Mouse (Mus musculus): ENCODE results near the gene Dnal4. TPM values are rescaled to one million over a fixed set of nuclear protein-coding genes. Genes with fewer than 3 reads are reported as not detected.

Gene Dnal4
- polyA plus RNA-seq, 1 experiment from 2014 or later, result 44.5 TPM

GRCm38 (mm10) chr15:79770629-79771240 is 6.9 kb downstream of the Dnal4 start:
- ATAC-seq, result no peak
- no peaks in the 10 kb centered on the region for H3K27me3 ChIP-seq (replicated peaks)
- WGBS, result 73% methylated on average over 21 of the region's 21 CpGs
- H3K4me3 ChIP-seq (replicated peaks), result no peak overlapping the region
- no peaks in the 10 kb centered on the region for H3K9me3 ChIP-seq
- H3K4me1 ChIP-seq (replicated peaks), result peaks cover 16% of the 10 kb centered on the region
- H3K4me2 ChIP-seq (replicated peaks), result no peak overlapping the region
- no peak overlapping the region for H3K27ac ChIP-seq
- no peaks in the 10 kb centered on the region for H3K36me3 ChIP-seq
- H3K9ac ChIP-seq, result no peak overlapping the region

GRCm38 (mm10) chr15:79768302-79768701 is 9.3 kb downstream of the Dnal4 start:
- H3K36me3 ChIP-seq, result peaks cover 6% of the 10 kb centered on the region; the same call in 1 of the 2 replicates
- no peaks in the 10 kb centered on the region for H3K27me3 ChIP-seq (replicated peaks)
- 70% methylated on average over 6 of the region's 6 CpGs for WGBS
- H3K4me2 ChIP-seq (replicated peaks), result no peak overlapping the region
- H3K27ac ChIP-seq, result no peak overlapping the region
- no peak for ATAC-seq
- H3K9me3 ChIP-seq, result no peaks in the 10 kb centered on the region
- H3K4me3 ChIP-seq (replicated peaks), result no peak overlapping the region
- H3K4me1 ChIP-seq (replicated peaks), result peaks cover 13% of the 10 kb centered on the region
- H3K9ac ChIP-seq, result no peak overlapping the region

DNA sequence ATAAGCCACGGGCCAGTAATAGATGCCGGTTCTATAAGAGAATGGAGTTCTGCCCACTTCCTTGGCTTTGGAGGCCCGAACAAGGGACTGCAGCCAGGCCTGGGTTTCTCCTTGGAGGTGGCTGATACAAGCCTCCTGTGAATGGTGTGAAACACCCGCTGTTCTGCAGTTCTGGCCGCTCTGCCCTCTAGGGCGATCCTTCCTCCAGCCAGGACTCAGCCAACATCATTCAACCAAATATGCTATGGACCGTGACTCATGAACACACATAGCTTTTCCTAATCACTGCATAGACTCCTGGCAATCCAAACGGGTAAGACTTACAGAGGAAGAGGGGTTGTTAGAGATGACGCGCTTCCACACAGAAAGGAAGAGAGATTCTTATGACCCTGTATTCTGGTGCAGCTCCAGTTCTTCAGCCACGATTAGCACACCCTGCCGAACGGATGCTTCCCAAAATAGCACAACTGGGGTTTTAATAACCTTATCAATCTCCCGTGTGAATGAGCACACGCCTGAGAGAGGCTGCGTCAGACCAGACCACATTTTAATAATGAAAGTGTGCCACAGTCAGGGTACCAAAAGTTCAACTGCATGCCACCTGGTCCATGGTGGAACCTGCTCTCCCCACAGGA is 10.2 kb downstream of the Dnal4 start:
- H3K4me2 ChIP-seq (replicated peaks), result no peak overlapping the region
- H3K27ac ChIP-seq, result no peak overlapping the region
- H3K36me3 ChIP-seq, result peaks cover 6% of the 10 kb centered on the region; the same call in 1 of the 2 replicates
- 0 out of 2 replicates have a peak, but pooled peaks cover 10% of the 10 kb centered on the region for H3K4me1 ChIP-seq (replicated peaks)
- WGBS, result 82% methylated on average over 16 of the region's 16 CpGs
- no peak overlapping the region for H3K4me3 ChIP-seq (replicated peaks)
- H3K9me3 ChIP-seq, result no peaks in the 10 kb centered on the region
- H3K9ac ChIP-seq, result no peak overlapping the region
- H3K27me3 ChIP-seq (replicated peaks), result no peaks in the 10 kb centered on the region
- ATAC-seq, result no peak

DNA sequence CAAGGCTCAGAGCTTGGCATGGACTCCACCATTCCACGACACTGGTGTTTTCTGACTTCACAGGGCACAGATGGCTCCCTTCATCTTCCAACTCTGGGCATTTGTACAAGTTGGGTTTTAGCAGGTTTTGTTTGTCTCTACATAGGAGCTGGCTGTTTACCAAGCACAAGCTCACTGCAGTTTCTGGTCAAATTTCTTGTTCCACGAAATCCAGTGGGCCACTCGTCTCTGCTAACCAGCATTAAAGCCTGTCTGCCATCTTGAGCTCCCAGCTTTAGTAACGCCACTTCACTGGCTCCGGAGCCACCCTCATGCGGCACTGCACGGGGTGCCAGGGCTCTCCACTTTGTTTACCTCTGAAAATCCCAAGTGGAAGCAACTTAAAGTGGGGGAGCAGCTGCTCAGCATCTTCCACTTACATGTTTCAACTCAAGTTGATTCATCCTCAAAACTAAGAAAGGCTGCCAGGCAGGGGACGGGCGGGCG is 11.0 kb downstream of the Dnal4 start:
- Histone ChIP-seq H3K36me3 (peaks cover 6% of the 10 kb centered on the region; the same call in 1 of the 2 replicates), H3K9ac (no peak overlapping the region), H3K4me3 (replicated peaks) (no peak overlapping the region), H3K27me3 (replicated peaks) (no peaks in the 10 kb centered on the region), H3K9me3 (no peaks in the 10 kb centered on the region), H3K4me1 (replicated peaks) (0 out of 2 replicates have a peak, but pooled peaks cover 10% of the 10 kb centered on the region), H3K4me2 (replicated peaks) (no peak overlapping the region), H3K27ac (no peak overlapping the region)
- ATAC-seq, result no peak
- WGBS, result 77% methylated on average over 10 of the region's 10 CpGs

DNA sequence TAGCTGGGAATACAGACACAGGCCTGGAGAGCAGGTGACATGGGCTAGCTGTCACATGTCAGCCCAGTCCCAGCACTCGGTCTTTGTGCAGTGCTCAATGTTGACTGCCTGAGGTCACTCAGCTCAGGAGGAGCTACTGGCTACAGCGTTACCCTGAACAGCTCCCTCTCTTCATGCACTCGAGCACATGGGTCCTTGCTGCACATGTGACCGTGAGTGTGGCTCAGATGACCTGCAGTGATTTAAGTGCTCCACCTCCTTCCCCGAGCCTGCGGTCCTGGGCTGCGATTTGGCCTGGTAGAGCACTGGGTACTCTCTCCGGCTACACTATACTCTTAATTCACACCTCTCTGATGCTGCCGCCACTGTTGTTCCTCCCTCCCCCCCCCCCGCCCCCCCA is 11.5 kb downstream of the Dnal4 start:
- Histone ChIP-seq H3K27ac (no peak overlapping the region), H3K9me3 (no peaks in the 10 kb centered on the region), H3K4me3 (replicated peaks) (no peak overlapping the region), H3K4me2 (replicated peaks) (no peak overlapping the region), H3K27me3 (replicated peaks) (no peaks in the 10 kb centered on the region), H3K36me3 (peaks cover 6% of the 10 kb centered on the region; the same call in 1 of the 2 replicates), H3K9ac (no peak overlapping the region), H3K4me1 (replicated peaks) (0 out of 2 replicates have a peak, but pooled peaks cover 8% of the 10 kb centered on the region)
- ATAC-seq, result no peak
- WGBS, result 64% methylated on average over 9 of the region's 10 CpGs

DNA sequence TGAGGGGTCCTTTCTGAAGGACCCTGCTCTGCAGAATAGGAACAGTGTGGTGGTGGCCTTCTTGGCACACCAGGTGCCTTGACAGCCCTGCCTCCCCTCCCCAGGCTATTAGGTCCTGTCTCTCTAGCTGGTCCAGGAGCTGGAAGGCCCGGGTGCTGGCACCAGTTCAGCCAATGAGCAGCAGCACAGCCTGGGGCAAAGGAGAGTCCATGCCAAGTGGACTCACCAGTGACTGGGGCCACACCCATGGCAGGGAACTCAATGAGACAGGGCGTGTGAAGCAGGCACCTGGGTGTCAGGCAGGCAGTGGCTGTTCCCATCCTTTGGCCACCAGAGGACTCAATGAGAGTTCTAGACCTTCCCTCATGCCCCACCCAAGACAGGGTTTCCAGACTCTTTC is 12.3 kb downstream of the Dnal4 start:
- Histone ChIP-seq H3K4me1 (replicated peaks) (0 out of 2 replicates have a peak, but pooled peaks cover 2% of the 10 kb centered on the region), H3K9me3 (no peaks in the 10 kb centered on the region), H3K27me3 (replicated peaks) (no peaks in the 10 kb centered on the region), H3K9ac (no peak overlapping the region), H3K4me2 (replicated peaks) (no peak overlapping the region), H3K4me3 (replicated peaks) (no peak overlapping the region), H3K27ac (no peak overlapping the region), H3K36me3 (peaks cover 6% of the 10 kb centered on the region; the same call in 1 of the 2 replicates)
- ATAC-seq, result no peak
- 73% methylated on average over 2 of the region's 2 CpGs for WGBS

DNA sequence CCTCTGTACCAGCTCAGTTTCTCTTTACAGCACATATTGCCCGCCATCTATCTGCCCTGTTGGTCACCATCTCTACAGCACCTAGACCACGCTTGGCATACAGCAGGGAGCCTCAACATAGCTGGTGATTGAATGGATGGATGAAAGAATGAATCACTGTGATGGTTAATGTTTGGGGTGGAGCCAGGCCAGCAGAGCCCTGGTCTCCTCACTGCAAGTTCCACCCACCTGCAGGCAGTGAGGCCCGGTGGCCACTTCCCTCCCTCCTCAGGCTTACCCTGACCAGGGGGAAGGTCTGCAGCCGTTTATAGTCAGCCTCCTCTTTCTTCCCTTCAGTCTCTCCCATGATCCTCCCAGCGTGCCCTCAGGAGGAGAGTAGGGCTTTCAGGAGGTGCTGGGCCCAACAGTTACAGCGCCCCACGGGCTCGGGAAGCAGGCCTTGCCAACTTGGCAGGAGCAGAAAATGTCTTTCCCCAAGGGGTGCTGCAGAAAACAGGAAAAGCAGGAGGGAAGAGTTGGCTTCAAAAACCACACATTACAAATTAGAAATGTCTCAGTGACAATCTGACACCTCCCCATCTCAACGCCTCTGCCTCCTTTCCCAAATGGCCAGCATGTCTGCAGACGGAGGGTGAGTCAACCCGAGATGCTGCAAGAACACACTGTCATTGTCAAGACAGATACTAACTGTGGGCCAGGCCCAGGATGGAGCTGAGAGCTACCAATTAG is 12.9 kb downstream of the Dnal4 start:
- H3K9ac ChIP-seq, result no peak overlapping the region
- H3K36me3 ChIP-seq, result peaks cover 6% of the 10 kb centered on the region; the same call in 1 of the 2 replicates
- no peak overlapping the region for H3K4me2 ChIP-seq (replicated peaks)
- H3K27me3 ChIP-seq (replicated peaks), result no peaks in the 10 kb centered on the region
- 87% methylated on average over 11 of the region's 11 CpGs for WGBS
- H3K9me3 ChIP-seq, result no peaks in the 10 kb centered on the region
- H3K4me3 ChIP-seq (replicated peaks), result no peak overlapping the region
- ATAC-seq, result no peak
- 0 out of 2 replicates have a peak, but pooled peaks cover 2% of the 10 kb centered on the region for H3K4me1 ChIP-seq (replicated peaks)
- H3K27ac ChIP-seq, result no peak overlapping the region

DNA sequence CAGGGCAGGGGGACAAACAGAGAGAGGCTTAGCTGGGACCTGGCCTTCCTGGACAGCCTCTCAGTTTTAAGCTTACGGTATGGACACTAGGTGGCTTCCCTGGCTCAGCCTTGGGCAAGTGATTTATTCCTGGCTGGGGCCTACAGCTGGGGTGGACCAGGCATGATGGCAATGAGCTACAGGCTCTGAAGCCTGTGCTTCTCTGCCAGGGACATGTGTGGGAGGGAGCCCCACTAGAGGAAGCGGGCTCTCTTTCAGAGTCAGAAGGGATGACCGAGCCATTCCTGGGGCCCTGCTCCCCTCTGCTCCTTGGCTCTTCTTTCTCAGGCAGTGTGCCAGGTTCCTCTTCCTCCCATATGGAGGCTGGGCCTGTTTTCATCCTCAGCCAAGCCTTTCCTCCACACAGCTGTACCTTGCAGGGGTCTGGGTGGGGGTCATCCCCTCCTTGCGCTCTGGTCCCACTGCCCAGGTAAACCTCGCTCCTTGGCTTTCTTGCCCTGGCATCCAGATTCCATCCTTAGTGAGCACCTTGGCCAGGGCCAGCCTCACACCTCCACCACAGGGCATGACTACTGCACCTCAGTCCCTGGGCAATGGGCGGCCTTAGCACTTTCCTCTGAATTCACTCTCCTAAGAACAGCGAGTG is 13.9 kb downstream of the Dnal4 start:
- Histone ChIP-seq H3K4me1 (replicated peaks) (0 out of 2 replicates have a peak, but pooled peaks cover 2% of the 10 kb centered on the region), H3K9me3 (no peaks in the 10 kb centered on the region), H3K4me2 (replicated peaks) (no peak overlapping the region), H3K4me3 (replicated peaks) (no peak overlapping the region), H3K27me3 (replicated peaks) (no peaks in the 10 kb centered on the region), H3K36me3 (peaks cover 6% of the 10 kb centered on the region; the same call in 1 of the 2 replicates), H3K9ac (no peak overlapping the region), H3K27ac (no peak overlapping the region)
- ATAC-seq, result no peak
- 81% methylated on average over 7 of the region's 7 CpGs for WGBS

DNA sequence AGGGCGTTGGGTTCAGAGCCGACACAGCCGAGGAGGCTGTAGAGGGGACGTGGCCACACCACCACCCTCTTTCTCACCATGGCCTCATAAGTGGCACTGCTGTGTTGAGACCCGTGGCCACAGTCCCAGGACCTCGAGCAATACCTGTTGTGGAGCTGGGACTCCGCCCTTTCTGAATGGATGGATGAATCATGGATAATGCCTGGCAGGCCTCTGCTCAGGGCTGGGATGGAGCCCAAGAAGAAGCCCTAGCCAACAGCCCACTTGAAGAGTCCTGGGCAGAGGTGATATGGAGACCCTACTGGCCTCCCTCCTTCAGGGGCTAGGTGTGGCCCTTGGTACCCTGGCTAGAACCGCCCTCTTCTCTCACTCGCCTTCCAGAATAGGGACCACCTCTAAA is 14.6 kb downstream of the Dnal4 start:
- H3K4me2 ChIP-seq (replicated peaks), result no peak overlapping the region
- H3K9ac ChIP-seq, result no peak overlapping the region
- H3K4me1 ChIP-seq (replicated peaks), result 0 out of 2 replicates have a peak, but pooled peaks cover 2% of the 10 kb centered on the region
- no peaks in the 10 kb centered on the region for H3K9me3 ChIP-seq
- no peaks in the 10 kb centered on the region for H3K27me3 ChIP-seq (replicated peaks)
- peaks cover 6% of the 10 kb centered on the region; the same call in 1 of the 2 replicates for H3K36me3 ChIP-seq
- no peak overlapping the region for H3K4me3 ChIP-seq (replicated peaks)
- no peak for ATAC-seq
- H3K27ac ChIP-seq, result no peak overlapping the region
- WGBS, result 87% methylated on average over 9 of the region's 9 CpGs

GRCm38 (mm10) chr15:79760956-79761355 is 16.7 kb downstream of the Dnal4 start:
- 88% methylated on average over 6 of the region's 6 CpGs for WGBS
- Histone ChIP-seq H3K4me3 (replicated peaks) (no peak overlapping the region), H3K9me3 (no peaks in the 10 kb centered on the region), H3K4me2 (replicated peaks) (no peak overlapping the region), H3K27me3 (replicated peaks) (no peaks in the 10 kb centered on the region), H3K4me1 (replicated peaks) (0 out of 2 replicates have a peak, but pooled peaks cover 2% of the 10 kb centered on the region), H3K36me3 (peaks cover 6% of the 10 kb centered on the region; the same call in 1 of the 2 replicates), H3K27ac (no peak overlapping the region), H3K9ac (no peak overlapping the region)
- no peak for ATAC-seq

- Histone ChIP-seq H3K36me3 (no peaks in the 10 kb centered on the region), H3K9me3 (no peaks in the 10 kb centered on the region), H3K27ac (no peak overlapping the region), H3K27me3 (replicated peaks) (no peaks in the 10 kb centered on the region), H3K4me1 (replicated peaks) (no peaks in the 10 kb centered on the region), H3K9ac (no peak overlapping the region), H3K4me3 (replicated peaks) (no peak overlapping the region), H3K4me2 (replicated peaks) (no peak overlapping the region)
- WGBS, result 82% methylated on average over 3 of the region's 3 CpGs
- ATAC-seq, result no peak
Measured at GRCm38 (mm10) chr15:79757118-79757517, 20.5 kb downstream of the Dnal4 start.

Measured in intestine, embryonic 15.5 days (tissue).